Mouse (Mus musculus) neural tube, embryonic 14.5 days (tissue): ENCODE data around the gene Tfr2. TPM values are rescaled to one million over a fixed set of nuclear protein-coding genes. Genes with fewer than 3 reads are reported as not detected.

Experiments
- ATAC-seq: fragments of 200-750 bp; cut with Nextera tagmentation; 2 replicates; pipeline ENCODE4 v1.8.0; 2017; ENCODE audit warnings: low read depth, mild to moderate bottlenecking, moderate TSS enrichment, moderate library complexity
- H3K27ac ChIP-seq: fragments of 300-500 bp; sonication (generic); 2 replicates; pipeline ENCODE4 v1.5.1; 2014; ENCODE audit warnings: low read depth, mild to moderate bottlenecking, control low read depth, low read length, moderate library complexity, mixed read lengths
- H3K27me3 ChIP-seq: fragments of 300-500 bp; sonication (generic); 2 replicates; pipeline ENCODE4 v1.6.1; 2014; ENCODE audit warnings: low read length; ENCODE audit not compliant: control insufficient read depth, insufficient read depth
- H3K36me3 ChIP-seq: fragments of 300-500 bp; sonication (generic); 2 replicates; pipeline ENCODE4 v1.6.1; 2014; ENCODE audit warnings: low read length, mixed read lengths; ENCODE audit not compliant: control insufficient read depth, insufficient read depth
- H3K4me1 ChIP-seq: fragments of 300-500 bp; sonication (generic); 2 replicates; pipeline ENCODE4 v1.6.1; 2014; ENCODE audit warnings: low read length; ENCODE audit not compliant: control insufficient read depth, insufficient read depth
- H3K4me2 ChIP-seq: fragments of 300-500 bp; sonication (generic); 2 replicates; pipeline ENCODE4 v1.6.1; 2014; ENCODE audit warnings: mild to moderate bottlenecking, low read depth, low read length, control low read depth
- H3K4me3 ChIP-seq: fragments of 300-500 bp; sonication (generic); 2 replicates; pipeline ENCODE4 v1.5.1; 2014; ENCODE audit warnings: low read depth, low read length, control low read depth, mixed read lengths
- H3K9ac ChIP-seq: fragments of 300-500 bp; sonication (generic); replicated peaks from 2 replicates; pipeline ENCODE4 v1.6.1; 2014; ENCODE audit warnings: low read depth, mild to moderate bottlenecking, control low read depth, low read length, mixed read lengths
- H3K9me3 ChIP-seq: fragments of 300-500 bp; sonication (generic); 2 replicates; pipeline ENCODE4 v1.6.1; 2016; ENCODE audit warnings: low read length; ENCODE audit not compliant: control insufficient read depth
- WGBS: fragments of 180-500 bp; shearing (Covaris S2); extraction: QIAGEN DNeasy Blood & Tissue Kit; methylation state at CpG from one replicate; pipeline ENCODE4 v1.1.7; 2014; 5-methylcytosine and 5-hydroxymethylcytosine counted together
- polyA plus RNA-seq: library from polyadenylated mRNA; unstranded; fragments of >200 nt; fragmentation: Nextera tagmentation; extraction: Ambion mirVana; gene quantifications from 2 replicates; pipeline ENCODE4 v1.2.1, GENCODE M21; 2014

The Tfr2 gene
- polyA plus RNA-seq, 1 experiment from 2014 or later, result 5.8 TPM

DNA sequence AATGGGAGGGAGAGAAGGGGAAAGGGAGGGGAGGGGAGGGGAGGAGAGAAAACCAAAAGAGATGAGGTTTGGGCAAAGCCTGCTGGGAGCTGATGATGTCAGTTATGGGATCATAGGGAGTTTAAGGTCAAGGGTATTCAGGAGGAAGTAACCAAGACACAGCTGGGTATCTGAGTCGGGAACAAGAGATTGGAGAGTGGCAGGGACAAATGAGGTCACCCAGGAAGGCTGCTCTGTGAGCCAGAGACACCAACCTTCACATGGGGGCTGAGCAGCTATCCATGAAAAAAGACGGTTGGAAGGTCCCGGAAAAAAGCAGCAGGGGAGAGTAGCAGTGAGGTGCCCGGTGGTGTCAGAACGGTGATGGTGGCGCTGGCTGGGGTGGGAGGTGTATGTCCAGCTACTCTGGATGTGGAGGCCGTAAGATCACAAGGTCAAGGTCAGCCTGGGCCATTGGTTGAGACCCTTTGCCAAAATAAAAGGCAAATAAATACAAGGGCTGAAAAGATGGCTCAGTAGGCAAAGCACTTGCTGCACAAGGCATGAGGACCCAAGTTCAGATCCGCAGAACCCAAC lies 1.3 kb upstream of the Tfr2 start:
- no peak overlapping the region for H3K9ac ChIP-seq
- no peaks in the 10 kb centered on the region for H3K27me3 ChIP-seq
- WGBS, result 81% methylated on average over 8 of the region's 8 CpGs
- ATAC-seq, result no peak
- no peak overlapping the region for H3K27ac ChIP-seq
- H3K4me2 ChIP-seq, result no peak overlapping the region
- no peaks in the 10 kb centered on the region for H3K9me3 ChIP-seq
- H3K4me3 ChIP-seq, result no peak overlapping the region
- H3K36me3 ChIP-seq, result peaks cover 4% of the 10 kb centered on the region; the same call in 1 of the 2 replicates
- H3K4me1 ChIP-seq, result no peaks in the 10 kb centered on the region

DNA sequence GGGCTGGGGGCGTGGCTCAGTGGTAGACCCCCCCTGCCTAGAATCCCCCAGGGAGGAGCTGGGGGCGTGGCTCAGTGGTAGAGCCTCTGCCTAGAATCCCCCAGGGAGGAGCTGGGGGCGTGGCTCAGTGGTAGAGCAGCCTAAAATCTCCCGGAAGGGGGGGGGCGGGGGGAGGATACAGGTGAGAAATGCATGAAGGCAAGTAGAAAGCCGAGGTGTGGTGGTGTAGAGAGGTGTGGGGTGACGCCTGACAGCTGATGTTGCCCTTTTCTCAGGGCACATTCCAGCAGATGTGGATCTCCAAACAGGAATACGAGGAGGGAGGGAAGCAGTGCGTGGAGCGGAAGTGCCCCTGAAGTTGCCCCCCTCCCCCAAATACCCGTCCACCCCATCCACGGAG lies 609 bp upstream of the Tfr2 start:
- H3K36me3 ChIP-seq, result peaks cover 4% of the 10 kb centered on the region; the same call in 1 of the 2 replicates
- H3K27me3 ChIP-seq, result no peaks in the 10 kb centered on the region
- H3K4me2 ChIP-seq, result no peak overlapping the region
- no peak for ATAC-seq
- H3K4me3 ChIP-seq, result no peak overlapping the region
- no peak overlapping the region for H3K27ac ChIP-seq
- H3K9ac ChIP-seq, result no peak overlapping the region
- H3K4me1 ChIP-seq, result no peaks in the 10 kb centered on the region
- 76% methylated on average over 12 of the region's 12 CpGs for WGBS
- no peaks in the 10 kb centered on the region for H3K9me3 ChIP-seq

DNA sequence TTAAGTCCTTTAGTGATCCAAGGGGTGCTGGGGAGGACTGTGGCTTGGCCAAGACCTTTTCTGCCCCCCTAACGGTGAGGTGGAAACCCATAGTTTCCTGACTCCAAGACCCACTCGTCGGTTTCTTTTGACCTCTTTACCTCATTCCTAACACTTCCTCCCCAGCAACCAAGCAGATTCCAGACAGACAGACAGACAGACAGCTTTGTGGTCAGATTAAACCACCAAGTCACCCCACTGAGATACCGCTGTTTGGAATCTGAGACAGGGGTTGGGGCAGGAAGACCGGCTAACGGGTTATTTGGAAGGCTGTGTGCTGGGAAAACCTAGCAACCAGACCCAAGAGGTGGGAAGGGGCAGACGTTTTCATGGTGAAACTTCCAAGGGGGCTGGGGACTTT lies 541 bp downstream of the Tfr2 start:
- no peak overlapping the region for H3K4me2 ChIP-seq
- WGBS, result 59% methylated on average over 7 of the region's 7 CpGs
- H3K36me3 ChIP-seq, result peaks cover 4% of the 10 kb centered on the region; the same call in 1 of the 2 replicates
- no peak for ATAC-seq
- H3K9me3 ChIP-seq, result no peaks in the 10 kb centered on the region
- no peak overlapping the region for H3K27ac ChIP-seq
- H3K9ac ChIP-seq, result no peak overlapping the region
- H3K4me1 ChIP-seq, result no peaks in the 10 kb centered on the region
- H3K4me3 ChIP-seq, result no peak overlapping the region
- H3K27me3 ChIP-seq, result no peaks in the 10 kb centered on the region

DNA sequence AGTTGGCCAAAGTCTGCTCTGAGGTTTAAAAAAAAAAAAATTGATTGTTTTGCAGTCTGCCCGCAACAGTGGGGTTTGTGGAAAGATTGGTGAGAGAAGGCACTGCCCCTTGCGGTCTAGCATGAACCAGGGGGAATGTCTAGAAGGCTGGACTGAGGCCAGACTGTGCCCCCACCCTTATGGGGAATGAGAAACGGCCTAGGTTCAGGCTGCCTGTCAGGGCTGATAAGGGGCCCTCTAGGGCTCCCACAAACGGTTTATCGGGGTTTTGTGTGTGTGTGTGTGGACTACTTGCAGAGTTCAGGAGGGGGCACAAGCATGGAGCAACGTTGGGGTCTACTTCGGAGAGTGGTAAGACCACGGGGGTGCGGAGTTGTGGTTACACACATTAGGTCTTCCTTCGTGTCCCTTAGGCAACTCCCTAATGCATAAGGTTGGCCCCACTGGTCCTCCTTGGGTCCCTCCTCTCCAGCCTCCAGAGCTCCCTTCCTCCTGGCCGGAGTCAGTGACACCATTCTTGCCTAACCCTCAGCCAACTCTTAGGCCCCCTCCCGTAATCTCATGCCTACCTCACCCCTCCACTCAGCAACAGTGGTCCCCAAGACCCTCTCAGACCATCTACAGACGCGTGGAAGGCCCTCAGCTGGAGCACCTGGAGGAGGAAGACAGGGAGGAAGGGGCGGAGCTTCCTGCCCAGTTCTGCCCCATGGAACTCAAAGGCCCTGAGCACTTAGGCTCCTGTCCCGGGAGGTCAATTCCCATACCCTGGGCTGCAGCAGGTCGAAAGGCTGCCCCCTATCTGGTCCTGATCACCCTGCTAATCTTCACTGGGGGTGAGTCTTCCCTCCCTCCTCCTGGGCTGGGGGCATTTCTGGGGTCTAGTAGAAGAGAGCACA lies 1.3 kb downstream of the Tfr2 start:
- Histone ChIP-seq H3K36me3 (peaks cover 4% of the 10 kb centered on the region; the same call in 1 of the 2 replicates), H3K9ac (no peak overlapping the region), H3K27me3 (no peaks in the 10 kb centered on the region), H3K9me3 (no peaks in the 10 kb centered on the region), H3K4me3 (no peak overlapping the region), H3K4me2 (no peak overlapping the region), H3K27ac (no peak overlapping the region), H3K4me1 (no peaks in the 10 kb centered on the region)
- no peak for ATAC-seq
- WGBS, result 81% methylated on average over 17 of the region's 17 CpGs

GRCm38 (mm10) chr5:137574470-137574901 lies 4.8 kb downstream of the Tfr2 start:
- ATAC-seq, result peak; percentile 31; the same call in 1 of the 2 replicates
- H3K27me3 ChIP-seq, result no peaks in the 10 kb centered on the region
- peak overlapping the region; percentile 25; the same call in 1 of the 2 replicates for H3K9ac ChIP-seq
- no peaks in the 10 kb centered on the region for H3K36me3 ChIP-seq
- no peaks in the 10 kb centered on the region for H3K4me1 ChIP-seq
- 7% methylated on average over 27 of the region's 27 CpGs for WGBS
- peak overlapping the region; percentile 38 for H3K4me2 ChIP-seq
- no peaks in the 10 kb centered on the region for H3K9me3 ChIP-seq
- no peak overlapping the region for H3K27ac ChIP-seq
- peak overlapping the region; percentile 16; the same call in 1 of the 2 replicates for H3K4me3 ChIP-seq

GRCm38 (mm10) chr5:137580246-137580645 lies 10.6 kb downstream of the Tfr2 start:
- ATAC-seq, result no peak
- no peaks in the 10 kb centered on the region for H3K36me3 ChIP-seq
- no peak overlapping the region for H3K4me2 ChIP-seq
- WGBS, result 82% methylated on average over 6 of the region's 6 CpGs
- peaks cover 2% of the 10 kb centered on the region; the same call in 1 of the 2 replicates for H3K27me3 ChIP-seq
- no peaks in the 10 kb centered on the region for H3K9me3 ChIP-seq
- H3K4me1 ChIP-seq, result peaks cover 3% of the 10 kb centered on the region; the same call in 1 of the 2 replicates
- H3K4me3 ChIP-seq, result no peak overlapping the region
- H3K9ac ChIP-seq, result no peak overlapping the region
- H3K27ac ChIP-seq, result no peak overlapping the region

DNA sequence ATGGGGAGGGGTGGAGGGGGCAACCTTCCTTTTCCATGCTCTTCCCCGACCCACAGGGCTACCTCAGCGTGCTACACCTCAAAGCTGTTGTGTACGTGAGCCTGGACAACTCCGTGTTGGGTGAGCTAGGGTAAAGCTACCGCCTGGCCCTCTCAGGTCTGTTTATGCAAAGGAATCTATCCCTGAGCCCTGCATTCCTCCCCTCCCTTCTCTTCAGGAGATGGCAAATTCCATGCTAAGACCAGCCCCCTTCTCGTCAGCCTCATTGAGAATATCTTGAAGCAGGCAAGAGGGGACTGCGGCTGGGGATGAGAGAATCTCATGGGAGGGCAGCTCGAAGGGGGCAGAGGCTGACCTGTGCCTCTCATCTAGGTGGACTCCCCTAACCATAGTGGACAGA lies 13.1 kb downstream of the Tfr2 start:
- Histone ChIP-seq H3K4me1 (peaks cover 3% of the 10 kb centered on the region; the same call in 1 of the 2 replicates), H3K4me3 (no peak overlapping the region), H3K9ac (peak overlapping the region; percentile 54), H3K4me2 (peak overlapping the region; percentile 57; the same call in 1 of the 2 replicates), H3K36me3 (no peaks in the 10 kb centered on the region), H3K27me3 (peaks cover 2% of the 10 kb centered on the region; the same call in 1 of the 2 replicates), H3K27ac (no peak overlapping the region), H3K9me3 (no peaks in the 10 kb centered on the region)
- 39% methylated on average over 8 of the region's 8 CpGs for WGBS
- ATAC-seq, result 0 out of 2 replicates have a peak, but pooled peaks have one; percentile 5

GRCm38 (mm10) chr5:137583670-137584169 lies 14.1 kb downstream of the Tfr2 start:
- peak overlapping the region; percentile 57 for H3K4me2 ChIP-seq
- no peaks in the 10 kb centered on the region for H3K9me3 ChIP-seq
- H3K36me3 ChIP-seq, result no peaks in the 10 kb centered on the region
- peak overlapping the region; percentile 34 for H3K4me3 ChIP-seq
- H3K27ac ChIP-seq, result peak overlapping the region; percentile 49
- ATAC-seq, result peak; percentile 84
- WGBS, result 17% methylated on average over 27 of the region's 27 CpGs
- H3K27me3 ChIP-seq, result peaks cover 2% of the 10 kb centered on the region; the same call in 1 of the 2 replicates
- H3K4me1 ChIP-seq, result peaks cover 3% of the 10 kb centered on the region; the same call in 1 of the 2 replicates
- peak overlapping the region; percentile 54 for H3K9ac ChIP-seq
